Mouse (Mus musculus): ENCODE results near the gene Dusp8. TPM values are rescaled to one million over a fixed set of nuclear protein-coding genes. Genes with fewer than 3 reads are reported as not detected.

Gene Dusp8
- total RNA-seq, 1 experiment from 2014 or later, result not detected

DNA sequence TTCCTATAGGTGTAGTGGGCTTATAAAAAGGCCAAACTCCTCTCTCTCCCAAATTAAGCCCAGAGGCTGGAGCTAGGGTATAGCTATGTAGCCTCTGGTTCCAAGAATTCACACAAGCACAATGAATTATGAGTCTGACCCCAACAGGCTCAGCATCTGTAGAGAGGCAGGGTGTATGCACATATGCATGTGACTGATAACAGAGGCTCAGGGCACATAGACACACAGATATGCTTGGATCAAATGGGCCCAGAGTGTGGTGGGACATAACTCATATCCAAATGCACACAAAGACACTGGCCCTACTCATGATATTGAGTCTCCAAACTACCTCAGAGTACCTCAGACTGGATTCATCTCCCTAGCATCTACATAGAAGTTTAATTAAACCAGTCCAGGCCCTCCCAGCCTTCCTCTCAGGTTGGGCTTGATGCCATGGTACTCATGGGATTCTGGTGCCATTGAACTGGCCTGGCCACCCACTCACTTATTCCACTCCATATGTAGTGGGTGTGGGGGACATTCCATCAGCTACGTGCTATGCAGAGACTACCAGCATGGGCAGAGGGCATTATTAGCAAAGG, 8.5 kb downstream of the Dusp8 start:
- ATAC-seq (replicated peaks; ENCODE audit: insufficient number of reproducible peaks, low FRiP score, low TSS enrichment, poor library complexity, severe bottlenecking), result no peak

GRCm38 (mm10) chr7:142086159-142086905, 9.3 kb downstream of the Dusp8 start:
- ATAC-seq (replicated peaks; ENCODE audit: insufficient number of reproducible peaks, low FRiP score, low TSS enrichment, poor library complexity, severe bottlenecking), result no peak

GRCm38 (mm10) chr7:142084820-142085219, 10.8 kb downstream of the Dusp8 start:
- no peak for ATAC-seq (replicated peaks; ENCODE audit: insufficient number of reproducible peaks, low FRiP score, low TSS enrichment, poor library complexity, severe bottlenecking)

- no peak for ATAC-seq (replicated peaks; ENCODE audit: insufficient number of reproducible peaks, low FRiP score, low TSS enrichment, poor library complexity, severe bottlenecking)
Observed at GRCm38 (mm10) chr7:142084395-142084794, 11.2 kb downstream of the Dusp8 start.

- no peak for ATAC-seq (replicated peaks; ENCODE audit: insufficient number of reproducible peaks, low FRiP score, low TSS enrichment, poor library complexity, severe bottlenecking)
Observed at GRCm38 (mm10) chr7:142083588-142084317, 11.9 kb downstream of the Dusp8 start.

DNA sequence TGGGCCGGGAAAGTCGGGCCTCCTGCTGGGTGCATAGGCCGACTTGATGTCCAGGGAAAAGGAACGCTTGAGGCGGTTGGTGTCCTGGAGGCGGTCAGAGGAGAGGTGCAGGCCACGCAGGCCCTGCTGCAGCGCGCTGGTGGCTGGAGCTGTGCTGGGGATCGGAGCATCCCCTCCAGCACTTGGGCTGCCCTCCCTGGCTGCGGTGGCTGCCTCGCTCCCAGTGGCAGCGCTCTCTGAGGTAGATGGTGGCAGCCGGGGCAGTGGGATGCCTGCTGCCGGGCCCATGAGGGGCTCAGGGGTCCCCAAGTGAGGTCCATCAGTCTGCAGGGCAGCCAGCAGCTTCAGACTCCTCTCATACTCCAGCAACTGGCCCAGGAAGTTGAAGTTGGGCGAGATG, 13.0 kb downstream of the Dusp8 start:
- ATAC-seq (replicated peaks; ENCODE audit: insufficient number of reproducible peaks, low FRiP score, low TSS enrichment, poor library complexity, severe bottlenecking), result no peak

DNA sequence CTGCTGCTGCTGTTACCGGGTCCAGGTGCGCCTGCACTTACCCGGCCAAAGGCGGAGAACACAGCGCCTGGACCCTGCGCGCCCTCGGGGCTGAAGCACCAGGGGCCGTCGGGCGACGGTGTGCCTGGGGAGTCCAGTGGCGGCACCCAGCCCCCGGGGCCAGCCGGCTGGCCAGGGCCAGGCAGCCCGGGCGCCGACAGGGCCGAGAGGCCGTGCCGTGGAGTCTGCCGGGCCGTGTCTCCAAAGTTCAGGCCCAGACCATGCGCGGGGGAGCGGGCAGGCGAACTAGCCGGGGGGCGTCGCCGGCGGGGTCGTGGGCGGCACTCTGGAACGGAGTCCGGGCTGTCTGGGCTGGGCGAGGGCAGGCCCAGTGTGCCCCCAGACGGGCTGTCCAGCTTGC, 13.5 kb downstream of the Dusp8 start:
- no peak for ATAC-seq (replicated peaks; ENCODE audit: insufficient number of reproducible peaks, low FRiP score, low TSS enrichment, poor library complexity, severe bottlenecking)

- ATAC-seq (replicated peaks; ENCODE audit: insufficient number of reproducible peaks, low FRiP score, low TSS enrichment, poor library complexity, severe bottlenecking), result no peak
Observed at GRCm38 (mm10) chr7:142081736-142082135, 13.9 kb downstream of the Dusp8 start.

DNA sequence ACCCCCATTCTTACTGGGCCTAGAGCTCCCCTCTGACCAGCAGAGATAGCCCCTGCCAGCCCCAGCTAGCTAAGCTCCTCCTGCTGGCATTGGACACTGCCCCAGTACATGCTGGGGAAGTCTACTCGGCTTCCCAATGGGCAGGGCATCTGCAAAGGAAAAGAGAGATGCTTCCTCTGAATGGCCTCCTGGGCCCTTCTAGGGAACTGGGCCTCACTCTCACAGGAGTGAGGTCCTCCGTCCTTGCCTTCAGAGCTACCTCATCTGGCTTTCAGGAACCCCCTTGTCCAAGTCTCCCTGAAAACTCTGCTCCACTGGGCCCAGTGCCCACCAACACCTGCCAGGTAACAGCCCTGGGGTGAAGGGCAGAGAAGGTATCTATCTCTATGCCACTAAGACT, 14.8 kb downstream of the Dusp8 start:
- no peak for ATAC-seq (replicated peaks; ENCODE audit: insufficient number of reproducible peaks, low FRiP score, low TSS enrichment, poor library complexity, severe bottlenecking)

GRCm38 (mm10) chr7:142079365-142079764, 16.3 kb downstream of the Dusp8 start:
- ATAC-seq (replicated peaks; ENCODE audit: insufficient number of reproducible peaks, low FRiP score, low TSS enrichment, poor library complexity, severe bottlenecking), result no peak

DNA sequence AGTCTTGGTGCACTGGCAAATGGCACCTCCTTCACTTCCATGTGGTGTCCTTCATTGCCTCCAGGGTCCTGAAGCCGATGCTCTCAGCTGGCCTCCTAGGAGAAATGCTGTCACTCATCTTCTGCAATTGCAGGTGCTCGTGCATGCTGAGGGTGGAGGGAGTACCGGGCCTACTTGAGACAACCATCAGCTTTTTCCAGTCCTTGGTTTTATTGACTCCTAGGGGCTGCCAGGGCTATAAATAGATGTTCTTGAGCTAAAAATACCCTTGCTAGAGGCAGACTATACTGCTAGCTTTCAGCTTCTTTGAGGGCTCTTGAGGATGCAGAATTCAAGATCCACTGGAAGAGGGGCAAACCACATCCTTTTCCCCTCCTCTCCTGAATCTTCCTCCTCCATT, 18.5 kb downstream of the Dusp8 start:
- ATAC-seq (replicated peaks; ENCODE audit: insufficient number of reproducible peaks, low FRiP score, low TSS enrichment, poor library complexity, severe bottlenecking), result no peak

DNA sequence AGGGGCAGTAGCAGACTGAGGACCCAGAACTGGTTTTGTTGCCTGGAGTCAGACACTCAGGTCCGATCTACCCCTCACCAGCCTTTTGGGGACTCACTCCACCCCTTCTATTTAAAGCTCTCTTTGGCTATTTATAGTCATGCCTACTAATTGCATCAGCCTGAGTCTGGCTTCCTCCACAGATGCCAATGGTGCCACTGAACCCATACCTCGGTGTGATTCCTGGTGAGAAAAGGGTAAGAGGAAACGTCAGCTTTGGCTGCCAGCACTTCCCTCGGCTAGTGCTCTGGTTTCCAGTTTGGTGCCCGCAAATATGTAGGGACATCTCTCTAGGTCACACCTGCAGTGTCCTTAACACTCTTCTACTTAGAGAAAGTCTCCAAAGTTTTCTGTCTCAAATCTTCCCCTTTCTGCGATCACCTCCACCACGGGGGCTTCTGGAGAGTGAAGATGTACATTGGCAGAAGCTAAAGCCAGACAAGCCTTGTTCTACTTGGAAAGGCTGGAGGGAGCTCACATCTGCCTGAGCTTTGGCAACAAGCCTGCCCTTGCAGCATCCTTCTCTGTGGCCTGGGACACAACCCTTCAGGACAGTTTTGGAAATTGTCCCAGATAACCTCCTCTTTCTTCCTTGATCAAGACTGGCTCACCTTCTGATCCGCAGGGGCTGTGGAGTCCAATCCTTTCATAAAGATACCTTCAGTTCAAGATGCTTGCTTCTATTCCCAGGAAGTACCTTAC, 21.3 kb downstream of the Dusp8 start:
- no peak for ATAC-seq (replicated peaks; ENCODE audit: insufficient number of reproducible peaks, low FRiP score, low TSS enrichment, poor library complexity, severe bottlenecking)

DNA sequence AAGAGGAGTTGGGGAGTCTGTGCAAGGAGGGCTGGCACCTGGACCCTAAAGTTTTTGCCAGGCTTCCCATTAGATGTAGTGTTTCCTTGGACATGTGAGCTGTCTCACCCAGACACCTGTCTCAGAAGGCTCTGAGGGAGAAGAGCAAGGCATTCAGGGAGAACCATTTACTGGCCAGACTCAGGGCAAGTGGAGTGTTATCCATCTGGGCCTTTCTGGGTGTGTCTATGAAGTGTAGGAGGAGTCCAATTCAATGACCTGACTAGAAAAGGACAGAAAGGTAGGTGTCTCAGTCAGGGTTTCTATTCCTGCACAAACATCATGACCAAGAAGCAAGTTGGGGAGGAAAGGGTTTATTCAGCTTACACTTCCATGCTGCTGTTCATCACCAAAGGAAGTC, 23.9 kb downstream of the Dusp8 start:
- no peak for ATAC-seq (replicated peaks; ENCODE audit: insufficient number of reproducible peaks, low FRiP score, low TSS enrichment, poor library complexity, severe bottlenecking)

- peak; percentile 25; the same call in 1 of the 2 replicates for ATAC-seq (replicated peaks; ENCODE audit: insufficient number of reproducible peaks, low FRiP score, low TSS enrichment, poor library complexity, severe bottlenecking)
Observed at GRCm38 (mm10) chr7:142071212-142071578, 24.4 kb downstream of the Dusp8 start.

GRCm38 (mm10) chr7:142070458-142071211, 25.0 kb downstream of the Dusp8 start:
- peak; percentile 29; the same call in 1 of the 2 replicates for ATAC-seq (replicated peaks; ENCODE audit: insufficient number of reproducible peaks, low FRiP score, low TSS enrichment, poor library complexity, severe bottlenecking)

GRCm38 (mm10) chr7:142068429-142068828, 27.2 kb downstream of the Dusp8 start:
- no peak for ATAC-seq (replicated peaks; ENCODE audit: insufficient number of reproducible peaks, low FRiP score, low TSS enrichment, poor library complexity, severe bottlenecking)

- peak; percentile 68 for ATAC-seq (replicated peaks; ENCODE audit: insufficient number of reproducible peaks, low FRiP score, low TSS enrichment, poor library complexity, severe bottlenecking)
Observed at GRCm38 (mm10) chr7:142060931-142061565, 34.6 kb downstream of the Dusp8 start, which contains the start of gene Mob2. Gene Mob2 (minus strand): TSS chr7:142061065.

Measured in monocyte, adult 5-6 weeks (primary cell).